Mouse (Mus musculus): ENCODE measurements around the gene Prkn. TPM values are rescaled to one million over a fixed set of nuclear protein-coding genes. Genes with fewer than 3 reads are reported as not detected.
A peak's percentile ranks its signal among the peaks of the same experiment; 100 is the strongest.

Gene Prkn
- total RNA-seq, 2 experiments from 2014 or later, result 1.8 TPM; not detected in 1

- no peak for ATAC-seq (replicated peaks; ENCODE audit: poor library complexity, severe bottlenecking)
Measured at GRCm38 (mm10) chr17:11712066-11712465, 871.9 kb downstream of the Prkn start.

DNA sequence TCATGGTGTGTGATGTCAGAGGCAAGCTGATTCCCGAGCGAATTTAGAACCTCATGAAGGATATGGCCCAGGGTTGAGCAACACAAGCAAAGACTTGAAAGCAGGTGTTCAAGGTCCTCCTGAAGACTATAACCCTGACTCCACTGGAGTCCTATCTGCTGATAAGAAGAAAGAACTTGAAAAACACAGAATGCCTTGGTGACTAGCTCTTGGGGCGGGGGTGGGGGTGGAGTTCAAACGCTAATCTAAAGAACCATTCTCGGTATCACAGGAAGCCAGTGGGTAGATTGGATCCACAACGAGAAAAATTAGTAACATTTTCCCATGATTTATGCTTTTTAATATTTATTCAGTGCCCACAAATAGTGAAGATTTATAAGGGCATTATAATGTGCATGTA lies 879.6 kb downstream of the Prkn start:
- ATAC-seq (replicated peaks; ENCODE audit: poor library complexity, severe bottlenecking), result no peak

DNA sequence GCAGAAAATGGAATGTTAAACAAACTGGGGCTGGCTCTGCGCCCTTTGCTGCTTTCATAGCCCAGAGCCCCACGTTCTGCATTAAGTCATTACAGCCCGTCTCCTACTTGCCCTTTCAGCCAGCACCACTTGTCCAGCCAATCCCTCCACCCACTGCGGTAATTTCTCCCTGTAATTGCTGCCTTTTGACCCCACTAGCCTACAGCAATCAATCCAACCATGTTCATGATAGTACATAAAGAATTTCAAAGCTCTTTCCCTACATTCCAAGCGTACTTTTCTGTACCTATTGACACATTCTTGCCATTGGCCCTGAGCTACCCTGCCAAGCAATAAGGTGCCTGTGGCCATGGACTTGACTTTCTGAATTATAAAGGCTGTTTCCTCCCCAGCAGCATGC lies 881.7 kb downstream of the Prkn start:
- ATAC-seq (replicated peaks; ENCODE audit: poor library complexity, severe bottlenecking), result no peak

DNA sequence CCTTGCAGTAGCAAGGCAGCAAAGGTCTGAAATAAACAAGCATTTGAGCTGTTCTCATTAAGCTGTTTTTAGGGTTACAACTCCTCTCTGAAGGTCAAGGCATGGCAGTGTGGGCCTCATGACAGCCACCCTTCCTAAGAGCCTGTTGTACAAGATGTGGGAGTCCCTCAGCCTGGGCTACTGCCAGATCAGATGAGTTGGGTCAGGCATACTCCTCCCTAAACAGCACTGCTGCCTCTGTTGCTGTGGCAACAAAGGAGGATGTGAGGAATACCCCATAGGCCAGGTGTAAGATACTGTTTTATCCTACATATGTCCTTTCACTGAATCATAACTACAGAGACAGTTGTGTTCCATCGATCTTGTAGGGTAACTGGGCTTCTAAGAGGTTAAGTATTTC lies 882.3 kb downstream of the Prkn start:
- no peak for ATAC-seq (replicated peaks; ENCODE audit: poor library complexity, severe bottlenecking)

- peak; percentile 74 for ATAC-seq (replicated peaks; ENCODE audit: poor library complexity, severe bottlenecking)
Measured at GRCm38 (mm10) chr17:11724135-11724534, 884.0 kb downstream of the Prkn start.

- peak; percentile 14; the same call in 1 of the 2 replicates for ATAC-seq (replicated peaks; ENCODE audit: poor library complexity, severe bottlenecking)
Measured at GRCm38 (mm10) chr17:11727101-11727500, 886.9 kb downstream of the Prkn start.

GRCm38 (mm10) chr17:11728294-11728693 lies 888.1 kb downstream of the Prkn start:
- no peak for ATAC-seq (replicated peaks; ENCODE audit: poor library complexity, severe bottlenecking)

DNA sequence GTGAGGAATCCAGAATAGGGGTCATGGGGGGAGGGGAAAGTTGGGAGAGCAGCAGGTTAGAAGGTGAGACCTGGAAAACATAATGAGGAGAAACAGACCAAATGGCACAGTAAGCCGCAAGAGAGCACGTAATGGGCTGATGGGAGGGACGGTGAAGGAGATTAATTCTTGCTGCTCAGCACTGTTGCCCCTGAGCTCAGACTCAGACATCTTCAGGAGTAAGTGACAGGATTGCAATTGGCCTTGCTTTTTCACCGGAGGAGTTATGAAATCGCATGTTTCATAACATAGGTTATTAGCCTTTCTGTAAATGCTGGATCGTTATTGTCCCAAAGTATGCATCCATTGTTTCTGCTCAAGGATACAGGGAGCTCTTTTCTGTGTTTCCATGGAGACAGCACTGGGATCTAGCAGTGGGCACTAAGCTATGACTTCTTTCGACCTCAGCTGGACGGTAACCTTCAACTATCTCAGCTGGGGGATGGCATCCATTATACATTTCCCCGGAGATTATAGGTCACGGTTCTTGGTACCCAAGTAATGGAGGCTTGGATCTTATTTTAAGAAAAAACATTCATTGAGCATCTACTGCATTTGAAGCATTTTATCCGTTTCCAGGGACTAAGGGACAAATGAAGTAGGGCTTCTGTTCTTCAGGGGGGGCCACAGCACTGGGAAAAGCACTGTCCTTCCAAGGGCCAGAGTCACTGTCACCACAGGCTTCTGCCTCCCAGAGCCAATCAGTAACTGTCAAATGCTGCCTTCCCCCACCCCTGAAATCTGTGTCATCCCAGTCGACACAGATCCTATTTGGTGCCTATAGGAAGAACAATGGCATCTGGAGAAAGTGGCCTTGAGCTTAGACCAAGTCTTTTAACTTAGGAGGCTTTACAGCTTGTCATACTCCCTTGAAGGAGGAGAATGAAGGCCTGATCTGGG lies 890.7 kb downstream of the Prkn start:
- no peak for ATAC-seq (replicated peaks; ENCODE audit: poor library complexity, severe bottlenecking)

DNA sequence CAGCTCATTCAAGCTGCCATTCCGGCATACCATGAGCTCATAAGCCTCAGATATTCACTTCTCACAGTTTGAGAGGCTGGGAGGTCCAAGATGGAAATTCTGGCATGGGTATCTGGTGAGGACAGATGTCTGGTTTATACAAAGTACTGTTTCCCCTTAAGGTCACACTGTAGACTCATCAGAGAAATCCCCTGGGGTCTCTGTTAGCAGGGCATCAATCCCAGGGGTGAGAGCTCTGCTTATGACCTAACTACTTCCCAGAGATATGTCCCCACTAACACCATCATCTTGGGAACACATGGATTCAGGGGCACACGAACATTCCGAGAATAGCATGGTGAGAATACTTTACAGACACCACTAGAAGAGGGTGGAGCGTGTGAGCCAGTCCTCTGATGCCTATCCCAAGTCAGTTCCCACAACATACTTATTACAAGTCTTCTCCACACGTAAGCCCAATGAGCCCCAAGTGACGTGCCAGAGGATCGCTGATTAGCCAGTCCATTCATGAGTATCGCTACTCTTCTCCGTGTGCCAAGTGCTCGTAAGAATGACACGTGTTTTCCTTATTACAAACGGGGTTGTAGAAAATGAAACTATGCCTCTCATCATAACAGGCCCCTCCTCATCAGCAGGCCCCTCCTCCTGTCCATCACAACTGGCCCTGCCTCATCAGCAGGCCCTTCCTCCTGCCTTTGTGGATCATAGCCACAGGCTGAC lies 895.1 kb downstream of the Prkn start:
- no peak for ATAC-seq (replicated peaks; ENCODE audit: poor library complexity, severe bottlenecking)

DNA sequence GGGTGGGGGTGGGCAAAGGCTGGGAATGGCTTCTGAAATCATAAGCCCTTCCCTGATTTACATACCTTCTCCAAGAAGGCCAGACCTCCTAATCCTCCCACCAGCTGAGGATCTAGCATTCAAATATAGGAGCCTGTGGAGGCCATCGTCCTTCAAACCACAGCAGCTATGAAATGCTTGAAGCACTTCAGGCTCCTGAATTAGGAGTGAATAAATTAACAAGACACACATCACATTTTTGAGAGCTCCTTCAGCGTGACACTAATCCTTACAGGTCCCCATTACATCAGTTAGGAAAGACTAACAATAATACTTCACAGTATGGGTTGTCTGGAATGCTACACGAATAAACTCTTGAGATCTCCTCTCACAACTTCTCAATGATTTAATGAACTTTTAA lies 896.3 kb downstream of the Prkn start:
- ATAC-seq (replicated peaks; ENCODE audit: poor library complexity, severe bottlenecking), result no peak

- no peak for ATAC-seq (replicated peaks; ENCODE audit: poor library complexity, severe bottlenecking)
Measured at GRCm38 (mm10) chr17:11737905-11738304, 897.7 kb downstream of the Prkn start.

DNA sequence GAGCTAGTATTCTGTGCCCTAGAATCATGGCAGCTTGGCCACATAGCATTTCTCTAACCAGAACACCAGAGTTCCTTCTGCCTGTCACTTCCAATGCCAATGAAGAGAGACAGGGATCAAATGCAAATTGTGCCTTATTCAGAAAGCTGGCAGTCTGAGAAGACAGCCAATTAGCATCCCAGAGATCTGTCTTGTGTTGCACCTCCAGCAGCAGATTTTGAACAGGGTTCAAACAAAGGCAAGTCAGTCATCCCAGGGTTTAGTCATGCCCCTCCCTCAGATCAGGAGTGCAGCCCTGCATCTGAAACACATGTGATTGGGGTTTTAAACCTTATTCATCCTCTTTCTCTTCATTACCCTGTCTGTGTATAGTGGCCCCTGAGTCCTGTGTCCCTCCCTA lies 900.5 kb downstream of the Prkn start:
- no peak for ATAC-seq (replicated peaks; ENCODE audit: poor library complexity, severe bottlenecking)

DNA sequence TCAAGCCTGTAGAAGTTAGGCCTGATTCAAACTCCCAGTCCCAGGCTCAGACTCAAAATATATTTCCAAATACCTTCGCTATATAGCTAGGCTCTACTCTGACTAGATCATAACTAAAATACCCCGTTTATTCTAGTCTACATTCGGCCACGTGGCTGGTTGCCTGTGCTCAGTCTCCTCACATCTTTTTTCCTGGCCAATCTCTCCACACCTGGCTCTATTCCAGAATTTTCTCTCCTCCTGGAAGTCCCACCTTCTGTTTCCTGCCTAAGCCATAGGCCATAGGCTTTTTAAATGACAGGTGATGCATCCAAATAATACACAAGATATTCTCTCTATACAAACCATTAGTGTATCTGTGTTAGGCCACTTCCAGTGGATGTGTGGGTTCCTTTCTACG lies 901.0 kb downstream of the Prkn start:
- no peak for ATAC-seq (replicated peaks; ENCODE audit: poor library complexity, severe bottlenecking)

DNA sequence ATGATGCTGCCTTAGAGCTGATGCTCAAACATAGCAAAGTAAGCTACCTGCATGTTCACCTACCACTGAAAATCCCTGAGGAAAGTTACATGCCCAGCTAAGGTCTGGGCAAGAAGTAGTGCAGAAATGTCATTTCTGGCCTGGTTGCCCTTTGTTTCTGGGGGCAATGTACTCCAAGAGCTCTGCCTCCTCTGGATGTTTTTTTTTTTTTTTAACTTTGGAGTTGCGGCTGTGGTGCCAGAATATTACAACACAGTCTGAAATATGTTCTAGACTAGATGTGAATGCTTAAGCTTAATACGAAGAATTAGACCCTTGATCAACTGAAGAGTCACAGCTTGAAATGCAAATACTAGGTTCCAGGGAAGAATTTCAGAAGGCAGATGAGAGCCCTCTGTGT lies 911.1 kb downstream of the Prkn start:
- ATAC-seq (replicated peaks; ENCODE audit: poor library complexity, severe bottlenecking), result no peak

DNA sequence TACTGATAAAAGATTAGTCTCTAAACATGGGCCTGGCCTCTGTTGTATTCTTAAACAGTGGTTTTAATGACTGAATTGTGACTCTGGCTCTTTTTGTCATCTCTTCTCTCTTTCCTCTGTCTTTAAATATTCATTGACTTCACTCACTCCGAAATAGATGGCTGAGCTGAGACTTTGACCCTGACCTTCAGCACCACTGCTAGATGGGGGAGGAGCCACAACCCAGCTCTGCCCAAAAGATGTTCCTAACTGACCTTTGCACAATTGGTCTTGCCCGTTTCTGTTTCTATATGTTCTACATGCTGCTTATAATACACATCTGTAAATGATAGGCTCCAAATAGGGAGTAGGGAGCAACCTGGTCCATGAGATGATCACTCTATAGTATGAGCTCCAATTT lies 912.5 kb downstream of the Prkn start:
- no peak for ATAC-seq (replicated peaks; ENCODE audit: poor library complexity, severe bottlenecking)

- no peak for ATAC-seq (replicated peaks; ENCODE audit: poor library complexity, severe bottlenecking)
Measured at GRCm38 (mm10) chr17:11765117-11765516, 924.9 kb downstream of the Prkn start.

GRCm38 (mm10) chr17:11765581-11765980 lies 925.4 kb downstream of the Prkn start:
- ATAC-seq (replicated peaks; ENCODE audit: poor library complexity, severe bottlenecking), result no peak

DNA sequence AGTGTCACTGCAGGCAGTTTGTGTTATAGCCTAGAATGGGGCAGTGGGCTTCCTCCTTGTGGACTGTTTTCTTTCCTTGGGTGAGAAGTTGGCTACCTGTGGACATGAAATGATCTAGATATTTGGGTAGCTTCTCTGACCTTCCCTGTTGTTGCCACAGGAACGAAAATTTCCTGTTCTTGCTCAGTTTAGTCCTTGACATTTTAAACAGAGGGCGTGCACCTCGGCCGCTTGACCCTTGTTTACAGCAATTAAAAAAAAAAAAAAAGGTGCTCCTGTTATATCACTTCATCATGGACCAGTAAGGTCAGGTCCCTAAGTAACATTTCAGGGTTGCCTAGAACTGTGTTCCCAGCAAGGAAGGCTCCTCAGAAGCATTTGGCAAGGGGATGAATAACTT lies 927.1 kb downstream of the Prkn start:
- ATAC-seq (replicated peaks; ENCODE audit: poor library complexity, severe bottlenecking), result no peak

DNA sequence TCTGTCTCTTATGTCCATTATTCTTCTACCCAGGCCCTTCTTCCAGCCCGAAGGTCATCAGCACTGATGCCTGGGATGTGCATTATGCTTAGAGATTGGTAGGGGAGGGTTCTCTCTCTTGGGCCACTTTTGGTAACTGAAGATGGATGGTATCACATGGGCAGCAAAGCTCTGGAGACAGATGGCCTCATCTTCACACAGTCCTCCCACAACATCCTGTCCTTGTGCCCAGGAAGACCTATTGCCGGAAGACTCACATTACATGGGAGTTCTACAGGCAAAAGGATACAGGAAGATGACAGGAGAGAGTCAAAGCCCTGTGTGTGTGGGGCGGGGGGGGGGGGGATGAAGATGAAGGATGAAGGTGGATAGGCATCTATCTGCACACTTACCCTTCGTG lies 928.2 kb downstream of the Prkn start:
- ATAC-seq (replicated peaks; ENCODE audit: poor library complexity, severe bottlenecking), result no peak

DNA sequence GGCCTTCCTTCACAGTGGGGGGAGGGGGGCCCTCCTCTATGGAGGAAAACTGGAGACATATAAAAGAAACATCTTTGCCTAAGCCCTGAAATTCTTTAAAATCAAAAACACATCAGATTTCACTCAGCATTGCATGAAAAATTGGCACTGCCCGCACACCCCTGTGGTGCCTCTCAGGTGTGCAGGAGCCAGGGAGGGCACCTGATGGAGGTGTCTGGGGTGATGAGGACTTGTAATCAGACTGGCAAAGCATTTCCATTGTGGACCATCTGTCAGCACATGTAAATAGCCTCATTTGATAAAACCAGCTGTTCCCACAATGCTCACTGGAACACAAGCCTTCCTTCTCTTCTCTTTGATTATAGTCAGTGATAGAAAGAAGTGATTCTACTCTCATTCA lies 928.8 kb downstream of the Prkn start:
- ATAC-seq (replicated peaks; ENCODE audit: poor library complexity, severe bottlenecking), result no peak

- ATAC-seq (replicated peaks; ENCODE audit: poor library complexity, severe bottlenecking), result no peak
Measured at GRCm38 (mm10) chr17:11769513-11769912, 929.3 kb downstream of the Prkn start.

GRCm38 (mm10) chr17:11779547-11779946 lies 939.4 kb downstream of the Prkn start:
- no peak for ATAC-seq (replicated peaks; ENCODE audit: poor library complexity, severe bottlenecking)
